Mouse (Mus musculus): ENCODE measurements around the gene Gstt1. TPM values are rescaled to one million over a fixed set of nuclear protein-coding genes. Genes with fewer than 3 reads are reported as not detected.

Gene Gstt1
- polyA plus RNA-seq, 1 experiment from 2014 or later: 77.5 TPM

- H3K4me2 ChIP-seq (ENCODE audit: low read depth, low read length): peak overlapping the region; percentile 51
- H3K27ac ChIP-seq (ENCODE audit: low read depth): peak overlapping the region; percentile 77
- DNase-seq (no peak), ATAC-seq (peak; percentile 45)
- TF ChIP-seq EP300 (IDR thresholded peaks at IDR 0.05; ENCODE audit: low read depth): peak; percentile 42; the same call in 1 of the 2 replicates
- TF ChIP-seq CTCF (IDR thresholded peaks at IDR 0.05; ENCODE audit: low read depth): no peak
- H3K36me3 ChIP-seq (replicated peaks; ENCODE audit: insufficient read depth, low read length): no peaks in the 10 kb centered on the region
- WGBS (ENCODE audit: insufficient replicate concordance): 10% methylated on average over 3 of the region's 3 CpGs
- H3K9ac ChIP-seq (replicated peaks): 0 out of 2 replicates have a peak overlapping the region, but pooled peaks have one; percentile 18
- H3K4me3 ChIP-seq (ENCODE audit: low read depth, low read length): 0 out of 2 replicates have a peak overlapping the region, but pooled peaks have one; percentile 7
- H3K9me3 ChIP-seq (ENCODE audit: low read length): no peaks in the 10 kb centered on the region
- H3K4me1 ChIP-seq (ENCODE audit: insufficient read depth): peaks cover 15% of the 10 kb centered on the region
- no peaks in the 10 kb centered on the region for H3K27me3 ChIP-seq (ENCODE audit: insufficient read depth, low read length)
Observed at GRCm38 (mm10) chr10:75794880-75795279, 3.5 kb downstream of the Gstt1 start.

GRCm38 (mm10) chr10:75790773-75791172 is 7.6 kb downstream of the Gstt1 start:
- H3K4me3 ChIP-seq (ENCODE audit: low read depth, low read length): no peak overlapping the region
- 12% methylated on average over 7 of the region's 7 CpGs for WGBS (ENCODE audit: insufficient replicate concordance)
- ATAC-seq (peak; percentile 28), DNase-seq (no peak)
- H3K36me3 ChIP-seq (replicated peaks; ENCODE audit: insufficient read depth, low read length): no peaks in the 10 kb centered on the region
- peaks cover 3% of the 10 kb centered on the region; the same call in 1 of the 2 replicates for H3K4me1 ChIP-seq (ENCODE audit: insufficient read depth)
- H3K27ac ChIP-seq (ENCODE audit: low read depth): peak overlapping the region; percentile 76
- no peaks in the 10 kb centered on the region for H3K9me3 ChIP-seq (ENCODE audit: low read length)
- H3K27me3 ChIP-seq (ENCODE audit: insufficient read depth, low read length): no peaks in the 10 kb centered on the region
- TF ChIP-seq CTCF (IDR thresholded peaks at IDR 0.05; ENCODE audit: low read depth) (peak; percentile 53), EP300 (IDR thresholded peaks at IDR 0.05; ENCODE audit: low read depth) (no peak)
- no peak overlapping the region for H3K4me2 ChIP-seq (ENCODE audit: low read depth, low read length)
- H3K9ac ChIP-seq (replicated peaks): no peak overlapping the region

GRCm38 (mm10) chr10:75789841-75790240 is 8.5 kb downstream of the Gstt1 start:
- peak; percentile 97 for ATAC-seq
- H3K4me2 ChIP-seq (ENCODE audit: low read depth, low read length): no peak overlapping the region
- peaks cover 9% of the 10 kb centered on the region for H3K4me1 ChIP-seq (ENCODE audit: insufficient read depth)
- peak overlapping the region; percentile 76 for H3K27ac ChIP-seq (ENCODE audit: low read depth)
- DNase-seq: peak; percentile 48
- no peak overlapping the region for H3K4me3 ChIP-seq (ENCODE audit: low read depth, low read length)
- H3K36me3 ChIP-seq (replicated peaks; ENCODE audit: insufficient read depth, low read length): no peaks in the 10 kb centered on the region
- H3K27me3 ChIP-seq (ENCODE audit: insufficient read depth, low read length): no peaks in the 10 kb centered on the region
- TF ChIP-seq EP300 (IDR thresholded peaks at IDR 0.05; ENCODE audit: low read depth) (no peak), CTCF (IDR thresholded peaks at IDR 0.05; ENCODE audit: low read depth) (no peak)
- H3K9ac ChIP-seq (replicated peaks): no peak overlapping the region
- WGBS (ENCODE audit: insufficient replicate concordance): 54% methylated on average over 5 of the region's 5 CpGs
- no peaks in the 10 kb centered on the region for H3K9me3 ChIP-seq (ENCODE audit: low read length)

- Histone ChIP-seq H3K4me1 (ENCODE audit: insufficient read depth) (peaks cover 10% of the 10 kb centered on the region), H3K9me3 (ENCODE audit: low read length) (no peaks in the 10 kb centered on the region), H3K27ac (ENCODE audit: low read depth) (peak overlapping the region; percentile 66), H3K36me3 (replicated peaks; ENCODE audit: insufficient read depth, low read length) (no peaks in the 10 kb centered on the region), H3K4me2 (ENCODE audit: low read depth, low read length) (no peak overlapping the region), H3K27me3 (ENCODE audit: insufficient read depth, low read length) (no peaks in the 10 kb centered on the region), H3K9ac (replicated peaks) (no peak overlapping the region), H3K4me3 (ENCODE audit: low read depth, low read length) (no peak overlapping the region)
- WGBS (ENCODE audit: insufficient replicate concordance): 63% methylated on average over 6 of the region's 6 CpGs
- ATAC-seq: no peak
- TF ChIP-seq EP300 (IDR thresholded peaks at IDR 0.05; ENCODE audit: low read depth): no peak
- no peak for TF ChIP-seq CTCF (IDR thresholded peaks at IDR 0.05; ENCODE audit: low read depth)
- no peak for DNase-seq
Observed at GRCm38 (mm10) chr10:75789081-75789735, 9.2 kb downstream of the Gstt1 start.

- 81% methylated on average over 8 of the region's 8 CpGs for WGBS (ENCODE audit: insufficient replicate concordance)
Observed at GRCm38 (mm10) chr10:75788277-75788676, 10.1 kb downstream of the Gstt1 start.

GRCm38 (mm10) chr10:75785442-75785841 is 12.9 kb downstream of the Gstt1 start:
- WGBS (ENCODE audit: insufficient replicate concordance): 24% methylated on average over 1 of the region's 1 CpGs
- H3K9me3 ChIP-seq (ENCODE audit: low read length): no peaks in the 10 kb centered on the region
- H3K27me3 ChIP-seq (ENCODE audit: insufficient read depth, low read length): 0 out of 2 replicates have a peak, but pooled peaks cover 3% of the 10 kb centered on the region
- no peak overlapping the region for H3K9ac ChIP-seq (replicated peaks)
- no peak overlapping the region for H3K4me2 ChIP-seq (ENCODE audit: low read depth, low read length)
- no peak overlapping the region for H3K4me3 ChIP-seq (ENCODE audit: low read depth, low read length)
- peaks cover 12% of the 10 kb centered on the region for H3K4me1 ChIP-seq (ENCODE audit: insufficient read depth)
- TF ChIP-seq EP300 (IDR thresholded peaks at IDR 0.05; ENCODE audit: low read depth): no peak
- TF ChIP-seq CTCF (IDR thresholded peaks at IDR 0.05; ENCODE audit: low read depth): no peak
- no peaks in the 10 kb centered on the region for H3K36me3 ChIP-seq (replicated peaks; ENCODE audit: insufficient read depth, low read length)
- H3K27ac ChIP-seq (ENCODE audit: low read depth): no peak overlapping the region
- DNase-seq: no peak
- ATAC-seq: no peak

More at GRCm38 (mm10) chr10:75788277-75788676, 10.1 kb downstream of the Gstt1 start:
- Histone ChIP-seq H3K4me2 (ENCODE audit: low read depth, low read length) (no peak overlapping the region), H3K9ac (replicated peaks) (no peak overlapping the region), H3K4me1 (ENCODE audit: insufficient read depth) (peaks cover 10% of the 10 kb centered on the region), H3K9me3 (ENCODE audit: low read length) (no peaks in the 10 kb centered on the region), H3K4me3 (ENCODE audit: low read depth, low read length) (no peak overlapping the region), H3K27me3 (ENCODE audit: insufficient read depth, low read length) (no peaks in the 10 kb centered on the region), H3K27ac (ENCODE audit: low read depth) (no peak overlapping the region), H3K36me3 (replicated peaks; ENCODE audit: insufficient read depth, low read length) (no peaks in the 10 kb centered on the region)
- TF ChIP-seq EP300 (IDR thresholded peaks at IDR 0.05; ENCODE audit: low read depth) (no peak), CTCF (IDR thresholded peaks at IDR 0.05; ENCODE audit: low read depth) (no peak)
- no peak for DNase-seq
- ATAC-seq: no peak

Data from liver, postnatal 0 days (tissue).